Mouse (Mus musculus): ENCODE results near the gene Ndrg2.

GRCm38 (mm10) chr14:51921759-51922570, 8.0 kb upstream of the Ndrg2 start:
- TF ChIP-seq CTCF (conservative IDR thresholded peaks at IDR 0.05; ENCODE audit: low read length) (no peak), POU5F1 (IDR thresholded peaks at IDR 0.05; ENCODE audit: borderline replicate concordance, low read length) (no peak), NANOG (IDR thresholded peaks at IDR 0.05; ENCODE audit: borderline replicate concordance, low read length) (no peak)
